Mouse (Mus musculus) stomach, embryonic 16.5 days (tissue): ENCODE results near the gene Got2. TPM values are rescaled to one million over a fixed set of nuclear protein-coding genes. Genes with fewer than 3 reads are reported as not detected.

Experiments used
- ATAC-seq: fragments of 200-750 bp; cut with Nextera tagmentation; 2 replicates; pipeline ENCODE4 v1.8.0; 2017; ENCODE audit warnings: moderate number of reproducible peaks, moderate TSS enrichment; ENCODE audit not compliant: insufficient read depth, low FRiP score
- H3K27ac ChIP-seq: fragments of 300-500 bp; sonication (generic); 2 replicates; pipeline ENCODE4 v1.5.1; 2014; ENCODE audit warnings: low read length
- H3K27me3 ChIP-seq: fragments of 300-500 bp; sonication (generic); 2 replicates; pipeline ENCODE4 v1.6.1; 2014; ENCODE audit warnings: low read length, control low read depth, mixed read lengths; ENCODE audit not compliant: control insufficient read depth, insufficient read depth
- H3K36me3 ChIP-seq: fragments of 300-500 bp; sonication (generic); 2 replicates; pipeline ENCODE4 v1.6.1; 2014; ENCODE audit warnings: low read length; ENCODE audit not compliant: control insufficient read depth, insufficient read depth
- H3K4me1 ChIP-seq: fragments of 300-500 bp; sonication (generic); 2 replicates; pipeline ENCODE4 v1.6.1; 2014; ENCODE audit warnings: low read length, control low read depth, mixed read lengths; ENCODE audit not compliant: control insufficient read depth, insufficient read depth
- H3K4me2 ChIP-seq: fragments of 300-500 bp; sonication (generic); 2 replicates; pipeline ENCODE4 v1.6.1; 2014; ENCODE audit warnings: low read depth, low read length, mixed read lengths
- H3K4me3 ChIP-seq: fragments of 300-500 bp; sonication (generic); replicated peaks from 2 replicates; pipeline ENCODE4 v1.5.1; 2014; ENCODE audit warnings: mild to moderate bottlenecking, low read length
- H3K9ac ChIP-seq: fragments of 300-500 bp; sonication (generic); 2 replicates; pipeline ENCODE4 v1.6.1; 2014; ENCODE audit warnings: low read length
- H3K9me3 ChIP-seq: fragments of 300-500 bp; sonication (generic); replicated peaks from 2 replicates; pipeline ENCODE4 v1.6.1; 2016; ENCODE audit warnings: low read length, control low read depth; ENCODE audit not compliant: control insufficient read depth
- WGBS: fragments of 180-500 bp; shearing (Covaris S2); extraction: QIAGEN DNeasy Blood & Tissue Kit; methylation state at CpG from one replicate; pipeline ENCODE4 v1.1.7; 2014; 5-methylcytosine and 5-hydroxymethylcytosine counted together
- polyA plus RNA-seq: library from polyadenylated mRNA; unstranded; fragments of >200 nt; fragmentation: Nextera tagmentation; extraction: Ambion mirVana; gene quantifications from 2 replicates; pipeline ENCODE4 v1.2.1, GENCODE M21; 2015

Gene Got2
- polyA plus RNA-seq, 1 experiment from 2014 or later, result 186 TPM

GRCm38 (mm10) chr8:95816044-95816708 lies 72.2 kb downstream of the Got2 start:
- Histone ChIP-seq H3K36me3 (no peaks in the 10 kb centered on the region), H3K4me1 (0 out of 2 replicates have a peak, but pooled peaks cover 3% of the 10 kb centered on the region), H3K27me3 (no peaks in the 10 kb centered on the region), H3K9ac (no peak overlapping the region), H3K4me2 (no peak overlapping the region), H3K27ac (no peak overlapping the region), H3K4me3 (no peak overlapping the region), H3K9me3 (no peaks in the 10 kb centered on the region)
- ATAC-seq, result peak; percentile 44; the same call in 1 of the 2 replicates
- WGBS, result 34% methylated on average over 6 of the region's 6 CpGs

Other genes with a start within 250 kb of the Got2 start
- 22.2 and 24.3 TPM in 2 replicates for gene Ndrg4, start 211.6 kb downstream of the Got2 start, polyA plus RNA-seq
- gene Setd6, start 172.7 kb downstream of the Got2 start, polyA plus RNA-seq, result 16.8 and 18.3 TPM in 2 replicates
- 66.0 and 70.4 TPM in 2 replicates for gene Cnot1, start 81.1 kb downstream of the Got2 start, polyA plus RNA-seq
- 327 and 366 TPM in 2 replicates for gene Sap18b, start 63.2 kb downstream of the Got2 start, polyA plus RNA-seq
- 13.7 and 14.5 TPM in 2 replicates for gene Slc38a7, start 35.0 kb downstream of the Got2 start, polyA plus RNA-seq